Mouse (Mus musculus): ENCODE measurements at regions not wholly inside any gene's neighbourhood (a gene's known extent, or its start where the extent isn't known, plus 50 kb on each side); places are given as distances from the start of the nearest gene placed in this dataset.

DNA sequence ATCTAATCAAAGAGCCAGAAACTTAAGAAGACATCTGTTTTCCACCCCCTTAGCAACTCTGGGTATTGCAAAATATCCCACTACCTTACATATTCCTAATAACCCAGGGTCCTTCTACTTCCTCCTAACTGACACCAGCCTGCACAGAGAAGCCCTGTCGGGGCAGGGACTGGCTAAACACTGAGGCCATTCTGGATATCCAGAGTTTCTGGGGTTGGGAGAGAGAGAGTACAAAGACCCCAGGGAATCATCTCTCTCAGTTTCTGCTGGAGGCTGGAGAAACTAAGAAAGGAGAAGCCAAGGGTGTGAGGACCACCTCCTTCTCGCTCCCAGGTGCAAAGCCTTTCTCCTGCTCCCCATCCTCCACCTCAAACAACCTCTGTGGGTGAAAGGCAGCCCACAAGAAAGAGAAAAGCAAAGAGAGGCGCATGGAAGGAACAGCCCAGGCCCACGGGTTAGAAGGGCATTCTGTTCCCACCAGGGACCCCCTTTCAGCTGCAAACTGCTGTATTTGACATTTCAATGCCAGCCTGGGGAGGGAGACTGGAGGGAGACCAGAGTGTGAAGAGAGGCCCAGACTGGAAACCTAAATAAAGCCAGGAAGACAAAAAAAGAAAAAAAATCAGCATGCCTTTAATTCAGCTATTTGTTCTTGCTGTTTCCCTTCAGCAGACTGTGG is 152.9 kb upstream of the Rgma start:
- TF ChIP-seq CTCF (IDR thresholded peaks at IDR 0.05; ENCODE audit: low read depth, low read length), result no peak
- TF ChIP-seq POLR2A (IDR thresholded peaks at IDR 0.05; ENCODE audit: insufficient read depth, low read length), result no peak
- TF ChIP-seq EP300 (IDR thresholded peaks at IDR 0.05; ENCODE audit: insufficient read depth, low read depth, low read length), result peak; percentile 83
